In genomic region chr11:6519491-6520033, GRCm38 (mm10) we compare ENCODE assay signal across 9 mouse cellular contexts. TPM values are rescaled to one million over a fixed set of nuclear protein-coding genes. Genes with fewer than 3 reads are reported as not detected.
A peak's percentile ranks its signal among the peaks of the same experiment; 100 is the strongest.
DNase-seq lines count a peak whose midpoint lies in the region; ATAC-seq and TF ChIP-seq lines count a peak whose summit lies in the region.
"Had no signal": no experiment of that assay in that cellular context is flagged by ENCODE, and none has a peak within 500 bp of the region (broad histone marks: within the 10 kb centered on the region; RNA-seq: fewer than 3 reads in every experiment).

No protein-coding gene starts in this region.

- peaks cover 6% of the 10 kb centered on the region for H3K36me3 ChIP-seq in heart, embryonic 15.5 days
- peaks cover 3% of the 10 kb centered on the region for H3K36me3 ChIP-seq in heart, embryonic 11.5 days (ENCODE audit: control insufficient read depth, insufficient read depth, low read length)

- H3K4me1 ChIP-seq in heart, embryonic 15.5 days (replicated peaks): no peaks in the 10 kb centered on the region; the same call in 1 of the 2 replicates
- no peaks in the 10 kb centered on the region for H3K4me1 ChIP-seq in heart, embryonic 11.5 days (ENCODE audit: control insufficient read depth, insufficient read depth, low read length)
- H3K4me1 ChIP-seq in bone marrow, adult 2 months (ENCODE audit: control insufficient read depth, insufficient read depth, low read length): no peaks in the 10 kb centered on the region; the same call in 1 of the 2 replicates
- H3K4me1 ChIP-seq: embryonic facial prominence, embryonic 12.5 days had no signal

- no peak overlapping the region for H3K9ac ChIP-seq in heart, embryonic 15.5 days
- H3K9ac ChIP-seq in heart, embryonic 11.5 days (ENCODE audit: low read depth, low read length): no peak overlapping the region
- H3K9ac ChIP-seq: embryonic facial prominence, embryonic 12.5 days had no signal

- peak; percentile 46; the same call in 1 of the 2 replicates for TF ChIP-seq POLR2A in bone marrow, adult 2 months (IDR thresholded peaks at IDR 0.05; ENCODE audit: borderline replicate concordance, control insufficient read depth, low read depth, low read length)

- DNase-seq in lung, postnatal 25 days (ENCODE audit: low spot score): peak; percentile 23
- DNase-seq in thymus, adult 18-20 months: peak; percentile 34 to 48
- no peak for DNase-seq in embryo, embryonic 9.5 days (ENCODE audit: extremely low spot score)
- DNase-seq in layer of hippocampus, postnatal 36 days: no peak
- no peak for DNase-seq in cerebellum, postnatal 25 days

- H3K9me3 ChIP-seq in heart, embryonic 15.5 days (replicated peaks): no peaks in the 10 kb centered on the region
- no peaks in the 10 kb centered on the region for H3K9me3 ChIP-seq in heart, embryonic 11.5 days (replicated peaks; ENCODE audit: control insufficient read depth, low read length)
- H3K9me3 ChIP-seq: embryonic facial prominence, embryonic 12.5 days had no signal

- 70% methylated on average over 11 of the region's 11 CpGs for WGBS in heart, embryonic 15.5 days
- 62% methylated on average over 11 of the region's 11 CpGs for WGBS in heart, embryonic 11.5 days (ENCODE audit: insufficient replicate concordance)
- 3% methylated on average over 11 of the region's 11 CpGs for whole genome bisulfite sequencing in bone marrow, adult 2 months

- 0 out of 2 replicates have a peak overlapping the region, but pooled peaks have one; percentile 27 for H3K4me2 ChIP-seq in heart, embryonic 15.5 days
- H3K4me2 ChIP-seq in heart, embryonic 11.5 days: no peak overlapping the region
- H3K4me2 ChIP-seq: embryonic facial prominence, embryonic 12.5 days had no signal

- no peak for ATAC-seq in heart, embryonic 15.5 days (replicated peaks; ENCODE audit: insufficient number of reproducible peaks, insufficient read depth, low FRiP score, low read depth)
- no peak for ATAC-seq in heart, embryonic 11.5 days (replicated peaks; ENCODE audit: insufficient number of reproducible peaks, low FRiP score, low TSS enrichment)

- no peak for TF ChIP-seq CTCF in bone marrow, adult 2 months (IDR thresholded peaks at IDR 0.05; ENCODE audit: control insufficient read depth, insufficient read depth, low read length)

- peak overlapping the region; percentile 17; the same call in 1 of the 2 replicates for H3K4me3 ChIP-seq in heart, embryonic 15.5 days
- H3K4me3 ChIP-seq in heart, embryonic 11.5 days (ENCODE audit: low read depth, low read length): no peak overlapping the region
- H3K4me3 ChIP-seq in bone marrow, adult 2 months (replicated peaks; ENCODE audit: control insufficient read depth, low read depth, low read length): peak overlapping the region; percentile 85
- H3K4me3 ChIP-seq: embryonic facial prominence, embryonic 12.5 days had no signal

- no peak overlapping the region for H3K27ac ChIP-seq in heart, embryonic 15.5 days
- H3K27ac ChIP-seq in heart, embryonic 11.5 days (ENCODE audit: low read depth, low read length): no peak overlapping the region
- peak overlapping the region; percentile 75 for H3K27ac ChIP-seq in bone marrow, adult 2 months (ENCODE audit: control insufficient read depth, insufficient read depth, low read depth, low read length, poor library complexity)
- H3K27ac ChIP-seq: embryonic facial prominence, embryonic 12.5 days had no signal

- H3K27me3 ChIP-seq in heart, embryonic 15.5 days: no peaks in the 10 kb centered on the region
- H3K27me3 ChIP-seq in heart, embryonic 11.5 days (ENCODE audit: control insufficient read depth, insufficient read depth, low read length): no peaks in the 10 kb centered on the region; the same call in 1 of the 2 replicates
- H3K27me3 ChIP-seq: embryonic facial prominence, embryonic 12.5 days had no signal

RNA-seq across cellular contexts. Expression of gene Myo1g, which starts 1.2 kb away (rescaled TPM):
- 1.2 and 4.9 TPM in 2 replicates for polyA plus RNA-seq in heart, embryonic 15.5 days (2015; fragmentation: Nextera tagmentation; extraction: Ambion mirVana)
- polyA plus RNA-seq in heart, embryonic 11.5 days (2014; fragmentation: Nextera tagmentation; extraction: Ambion mirVana): 0.72 and 0.90 TPM in 2 replicates
- 37.2 and 95.8 TPM in 2 replicates for polyA plus RNA-seq in bone marrow, adult 2 months (2011; ENCODE audit: insufficient read depth, insufficient read length, low replicate concordance, missing spikeins)
- 1 to 10 TPM in 1 of 2 experiments, under 1 TPM in 1; 0.45 to 1.1 TPM for total RNA-seq in layer of hippocampus, postnatal 36 days (2021)

RNA-seq across cellular contexts. Expression of gene Ccm2, which starts 27.1 kb away (rescaled TPM):
- polyA plus RNA-seq in heart, embryonic 15.5 days (2015; fragmentation: Nextera tagmentation; extraction: Ambion mirVana): 44.7 and 68.9 TPM in 2 replicates
- polyA plus RNA-seq in heart, embryonic 11.5 days (2014; fragmentation: Nextera tagmentation; extraction: Ambion mirVana): 62.9 and 67.9 TPM in 2 replicates
- polyA plus RNA-seq in bone marrow, adult 2 months (2011; ENCODE audit: insufficient read depth, insufficient read length, low replicate concordance, missing spikeins): 37.1 and 52.3 TPM in 2 replicates
- total RNA-seq in layer of hippocampus, postnatal 36 days (2021): 10 to 100 TPM; 52.1 to 53.4 TPM

RNA-seq across cellular contexts. Expression of gene Purb, which starts 43.8 kb away (rescaled TPM):
- polyA plus RNA-seq in heart, embryonic 15.5 days (2015; fragmentation: Nextera tagmentation; extraction: Ambion mirVana): 24.0 and 26.1 TPM in 2 replicates
- polyA plus RNA-seq in heart, embryonic 11.5 days (2014; fragmentation: Nextera tagmentation; extraction: Ambion mirVana): 22.3 and 25.5 TPM in 2 replicates
- 14.7 and 18.0 TPM in 2 replicates for polyA plus RNA-seq in bone marrow, adult 2 months (2011; ENCODE audit: insufficient read depth, insufficient read length, low replicate concordance, missing spikeins)
- 100 to 1,000 TPM; 255 to 257 TPM for total RNA-seq in layer of hippocampus, postnatal 36 days (2021)

Comparison
In these comparisons a context has a peak if more than half of its experiments do, and no peak if none do; other contexts are left out.
1. DNase-seq: peak in lung, postnatal 25 days (single experiment) and thymus, adult 18-20 months (2 of 2); none in embryo, embryonic 9.5 days (single experiment), layer of hippocampus, postnatal 36 days (0 of 2) and cerebellum, postnatal 25 days (0 of 2).